Mouse (Mus musculus) lung, adult 18-20 months (tissue): ENCODE measurements at regions not wholly inside any gene's neighbourhood (a gene's known extent, or its start where the extent isn't known, plus 50 kb on each side); places are given as distances from the start of the nearest gene placed in this dataset.

Experiments used
- DNase-seq, 2 experiments: peaks; one replicate each; pipeline ENCODE4 v3.0.0; 2022; ENCODE audit warnings: mixed read lengths in 2 of 2

GRCm38 (mm10) chr13:84648056-84648455 is 426.0 kb downstream of the Tmem161b start:
- DNase-seq: no peak

GRCm38 (mm10) chr13:84663967-84664366 is 441.9 kb downstream of the Tmem161b start:
- DNase-seq: no peak

DNA sequence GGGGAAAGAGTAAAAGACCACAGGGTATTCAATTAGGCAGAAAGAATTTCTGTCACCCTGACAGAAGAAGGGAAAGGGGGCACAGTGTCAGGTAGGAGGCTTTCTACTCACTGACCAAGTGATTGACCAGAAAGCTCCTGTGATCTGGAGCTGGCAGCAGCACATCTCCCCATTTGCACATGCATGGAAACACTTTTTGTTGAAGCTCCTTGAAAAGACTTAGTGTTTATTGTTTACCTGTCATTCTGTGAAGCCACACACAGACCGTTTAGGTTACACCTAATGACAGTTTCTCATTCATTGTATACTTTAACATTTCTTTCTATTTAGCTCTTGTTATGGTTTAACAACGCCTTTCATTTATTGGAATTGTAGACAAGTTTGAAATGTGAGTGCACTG is 458.9 kb downstream of the Tmem161b start:
- no peak for DNase-seq

- DNase-seq: no peak
Measured at GRCm38 (mm10) chr13:84685930-84686329, 463.8 kb downstream of the Tmem161b start.

DNA sequence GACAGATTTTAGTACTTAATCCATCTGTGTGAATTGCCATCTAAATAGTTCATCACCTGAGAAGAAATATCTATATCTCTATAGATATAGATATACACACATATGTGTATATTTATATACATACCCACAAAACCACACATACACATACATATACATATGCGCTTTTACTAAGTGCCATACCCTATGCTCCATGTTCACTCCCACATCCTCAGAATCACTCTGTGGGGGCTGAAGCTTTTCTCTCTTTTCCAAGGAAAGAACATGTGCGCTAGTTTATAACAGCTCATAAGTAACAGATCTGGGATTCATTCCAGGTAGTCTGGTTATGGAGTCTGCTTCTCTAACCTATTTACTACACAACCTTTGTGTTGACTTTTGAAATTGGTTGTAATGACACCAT is 471.4 kb downstream of the Tmem161b start:
- no peak for DNase-seq

GRCm38 (mm10) chr13:84698472-84699080 is 476.5 kb downstream of the Tmem161b start:
- DNase-seq: no peak

DNA sequence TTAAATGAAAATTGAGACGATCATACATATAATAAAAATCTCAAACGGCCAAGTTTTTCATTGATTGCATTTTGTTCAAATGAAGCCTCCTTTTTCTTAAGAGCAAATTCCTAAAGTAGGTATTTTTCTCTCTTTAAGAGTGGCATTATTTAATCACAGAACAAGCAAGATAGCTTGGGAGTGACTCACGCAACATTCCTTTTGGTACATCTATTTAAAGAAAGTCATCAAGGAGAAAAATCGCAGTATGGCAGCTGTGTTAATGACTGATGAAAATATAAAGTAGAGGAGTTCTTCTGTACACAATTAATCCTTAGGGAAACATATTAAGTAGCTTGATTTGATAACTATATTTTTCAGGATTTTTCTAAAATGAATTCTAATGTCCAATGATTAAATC is 448.0 kb upstream of the Ccnh start:
- no peak for DNase-seq

DNA sequence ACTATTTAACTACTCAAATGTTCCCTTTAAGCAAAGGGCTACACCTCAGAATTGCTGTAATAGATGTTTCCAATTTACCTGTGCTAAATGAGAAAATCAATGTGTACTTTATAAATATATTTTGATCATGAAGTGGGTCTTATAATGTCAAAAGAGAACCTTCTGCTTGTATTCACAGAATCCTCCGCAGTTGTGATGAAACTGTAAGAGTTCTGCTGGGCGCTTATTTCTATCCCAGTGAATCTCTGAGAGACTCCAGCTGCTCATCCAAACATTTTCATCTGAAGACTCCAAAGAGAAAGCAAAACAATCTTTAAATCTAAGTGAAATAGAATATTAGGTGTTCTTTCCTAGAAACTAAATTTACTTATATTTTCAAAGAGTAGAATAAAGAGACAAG is 440.9 kb upstream of the Ccnh start:
- no peak for DNase-seq

DNA sequence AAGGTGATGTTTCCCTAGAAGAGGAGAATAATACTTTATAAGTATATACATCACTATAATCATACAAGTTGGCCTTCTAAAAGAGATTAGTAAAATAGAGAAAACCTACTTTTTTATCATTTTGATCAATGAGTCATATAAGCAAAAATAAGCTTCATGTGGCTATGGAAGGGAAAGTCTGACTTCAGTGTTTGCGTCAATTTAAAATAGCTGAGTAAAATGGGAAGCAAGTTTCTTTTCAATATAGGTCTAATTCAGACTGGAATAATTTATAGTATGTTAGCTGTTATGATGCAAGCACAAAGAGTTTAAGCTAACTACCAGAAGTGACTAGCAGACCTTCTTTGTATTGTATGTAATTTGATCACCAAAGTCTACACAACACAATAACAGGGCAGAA is 440.0 kb upstream of the Ccnh start:
- no peak for DNase-seq

DNA sequence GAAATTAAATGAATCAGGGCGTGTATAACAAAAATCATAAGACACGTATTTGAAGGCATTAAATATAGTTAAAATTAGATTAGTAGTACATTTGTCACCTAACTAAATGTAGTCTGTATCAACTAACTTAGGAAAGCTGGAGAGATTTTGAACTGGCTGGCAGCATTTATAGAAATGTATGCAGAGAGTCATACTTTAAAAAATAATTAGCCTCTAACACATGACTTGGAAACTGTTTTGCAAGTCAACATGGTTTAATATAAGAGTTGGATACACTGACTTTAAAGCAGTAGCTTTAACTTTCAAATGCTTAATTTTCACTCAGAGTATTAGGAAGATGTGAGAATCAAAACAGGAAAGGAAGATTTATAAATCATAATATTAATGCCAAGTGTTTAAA is 439.1 kb upstream of the Ccnh start:
- no peak for DNase-seq

GRCm38 (mm10) chr13:84751576-84752490 is 437.4 kb upstream of the Ccnh start:
- no peak for DNase-seq

DNA sequence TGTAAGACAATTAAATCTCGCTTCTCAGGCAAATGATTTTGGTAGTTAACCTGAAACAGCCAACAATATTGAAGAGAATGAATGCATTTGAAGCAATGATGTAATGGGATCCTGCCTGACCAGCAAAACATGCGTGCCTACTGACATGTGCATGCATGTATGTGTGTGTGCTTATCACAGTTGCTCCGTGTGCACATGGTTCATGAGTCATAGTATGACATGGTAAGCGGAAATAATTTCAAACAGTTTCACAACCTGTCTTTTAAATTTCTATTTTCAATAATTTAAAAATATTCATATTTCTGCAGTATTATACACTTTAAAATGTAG is 436.8 kb upstream of the Ccnh start:
- no peak for DNase-seq

GRCm38 (mm10) chr13:84753751-84754500 is 435.3 kb upstream of the Ccnh start:
- DNase-seq: no peak

GRCm38 (mm10) chr13:84754821-84755725 is 434.1 kb upstream of the Ccnh start:
- DNase-seq: no peak

- no peak for DNase-seq
Measured at GRCm38 (mm10) chr13:84756796-84757335, 432.3 kb upstream of the Ccnh start.

- DNase-seq: no peak
Measured at GRCm38 (mm10) chr13:84757896-84758567, 431.2 kb upstream of the Ccnh start.

GRCm38 (mm10) chr13:84758568-84758900 is 430.7 kb upstream of the Ccnh start:
- DNase-seq: peak; percentile 3 to 18

DNA sequence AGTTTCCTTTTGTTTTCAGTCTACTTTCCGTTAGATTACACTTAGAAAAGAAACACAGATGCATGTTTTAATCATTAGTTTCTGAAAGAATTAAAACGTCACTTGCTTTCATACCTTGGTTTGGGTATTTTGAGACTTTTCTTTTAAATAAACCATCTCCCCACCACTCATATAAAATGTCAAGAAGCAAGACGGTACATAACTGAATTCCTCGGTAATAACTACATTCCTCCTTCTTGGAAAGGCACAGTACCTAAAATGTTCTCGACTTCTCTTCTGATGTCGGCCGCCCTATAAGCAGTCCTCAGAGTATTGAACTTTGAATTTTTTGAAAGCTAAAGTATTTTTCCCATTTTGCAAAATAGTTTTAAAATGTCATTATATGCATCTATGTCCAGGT is 430.1 kb upstream of the Ccnh start:
- DNase-seq: no peak

DNA sequence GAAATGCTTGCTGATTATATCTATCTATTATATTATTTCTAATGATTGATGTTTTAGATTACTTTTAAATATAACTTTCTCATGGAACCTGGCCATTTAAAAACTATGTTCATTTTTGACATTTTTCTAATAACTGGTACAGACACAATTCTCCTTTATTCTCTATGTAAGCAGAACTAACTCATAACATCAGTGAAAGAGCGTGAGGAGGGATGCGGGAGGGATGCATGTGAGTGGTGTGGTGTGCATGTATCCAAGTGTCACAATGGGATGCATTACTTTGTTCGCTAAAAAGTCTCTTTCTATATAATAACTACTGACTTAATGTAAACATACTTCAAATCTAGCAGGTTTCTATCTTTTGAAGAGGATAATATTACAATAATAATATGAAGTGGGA is 428.7 kb upstream of the Ccnh start:
- DNase-seq: no peak

DNA sequence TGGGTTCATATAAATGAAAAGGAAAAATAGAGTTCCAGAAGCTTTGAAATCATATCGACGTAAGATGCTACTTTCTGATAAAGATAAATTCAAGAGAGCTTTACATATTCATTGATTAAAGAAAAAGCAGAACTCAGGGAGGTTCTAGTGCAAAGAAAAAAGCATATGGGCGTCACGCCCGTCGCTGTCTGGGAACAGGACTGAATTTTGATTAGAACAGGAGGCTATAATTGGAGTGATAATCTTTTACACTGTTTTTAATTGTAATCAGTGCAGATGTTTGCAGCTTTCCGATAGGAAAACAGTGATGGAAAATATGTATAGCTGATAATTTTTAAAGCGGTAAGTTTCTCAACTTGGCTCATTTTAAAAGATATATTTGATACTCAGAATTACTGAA is 428.2 kb upstream of the Ccnh start:
- no peak for DNase-seq

GRCm38 (mm10) chr13:84761821-84762220 is 427.4 kb upstream of the Ccnh start:
- DNase-seq: no peak

GRCm38 (mm10) chr13:84763916-84764315 is 425.3 kb upstream of the Ccnh start:
- no peak for DNase-seq
